In genomic region chr14:58487836-58488235, GRCm38 (mm10) we compare ENCODE assay signal across 22 mouse cellular contexts.
A peak's percentile ranks its signal among the peaks of the same experiment; 100 is the strongest.
DNase-seq lines count a peak whose midpoint lies in the region; TF ChIP-seq lines count a peak whose summit lies in the region.
"Had no signal": no experiment of that assay in that cellular context is flagged by ENCODE, and none has a peak within 500 bp of the region (broad histone marks: within the 10 kb centered on the region; RNA-seq: fewer than 3 reads in every experiment).

No protein-coding gene starts in this region.

- intact Hi-C loops in heart, adult 2 months (cut with DNase I): no loop called here

- H3K36me3 ChIP-seq in heart, adult 2 months (ENCODE audit: control insufficient read depth, insufficient read depth, low read length): no peaks in the 10 kb centered on the region
- H3K36me3 ChIP-seq: embryonic facial prominence, embryonic 13.5 days; embryonic facial prominence, embryonic 15.5 days; forebrain, embryonic 15.5 days; G1E had no signal

- DNase-seq in heart, adult 11 months: peak; percentile 77
- DNase-seq in heart, adult 2 months: no peak
- peak; percentile 61 for DNase-seq in Muller cell, postnatal 12 days (ENCODE audit: inconsistent ontology term)
- no peak for DNase-seq in lung, postnatal 14 days
- DNase-seq in spleen, adult 18-20 months: no peak
- no peak for DNase-seq in kidney, postnatal 4 days
- DNase-seq: adrenal gland, adult 8-10 months; adrenal gland, postnatal 14 days; cerebellum, adult 11-12 months; cerebellum, adult 2 months; cerebellum, adult 9-10 months; cerebellum, postnatal 10 days; cerebellum, postnatal 25 days; embryo, embryonic 11 days; forebrain, postnatal 0 days had no signal

- no peak overlapping the region for H3K27ac ChIP-seq in heart, adult 2 months
- H3K27ac ChIP-seq in embryonic fibroblast, embryonic 13.5 days (ENCODE audit: insufficient read depth, low read length): 0 out of 2 replicates have a peak overlapping the region, but pooled peaks have one; percentile 22
- H3K27ac ChIP-seq: embryonic facial prominence, embryonic 13.5 days; embryonic facial prominence, embryonic 15.5 days; forebrain, embryonic 13.5 days; forebrain, embryonic 15.5 days had no signal

- H3K27me3 ChIP-seq in heart, adult 2 months (ENCODE audit: control insufficient read depth, insufficient read depth, low read length): no peaks in the 10 kb centered on the region
- H3K27me3 ChIP-seq: CH12.LX; embryonic facial prominence, embryonic 13.5 days; embryonic facial prominence, embryonic 15.5 days; forebrain, embryonic 13.5 days; forebrain, embryonic 15.5 days had no signal

- WGBS in heart, adult 2 months: 78% methylated on average over 6 of the region's 6 CpGs

- TF ChIP-seq EP300 in heart, adult 2 months (IDR thresholded peaks at IDR 0.05; ENCODE audit: insufficient read depth, low read depth, low read length): no peak

- TF ChIP-seq CTCF in heart, adult 2 months (IDR thresholded peaks at IDR 0.05): no peak
- no peak for TF ChIP-seq CTCF in embryonic fibroblast, embryonic 13.5 days (IDR thresholded peaks at IDR 0.05; ENCODE audit: borderline replicate concordance, insufficient read depth, low read length)

- H3K9ac ChIP-seq in heart, adult 2 months (ENCODE audit: low read depth, low read length): no peak overlapping the region
- H3K9ac ChIP-seq: embryonic facial prominence, embryonic 13.5 days; embryonic facial prominence, embryonic 15.5 days; forebrain, embryonic 13.5 days; forebrain, embryonic 15.5 days; forebrain, postnatal 0 days had no signal

- H3K4me3 ChIP-seq in heart, adult 2 months: no peak overlapping the region
- no peak overlapping the region for H3K4me3 ChIP-seq in embryonic fibroblast, embryonic 13.5 days (ENCODE audit: insufficient read depth, low read length)
- H3K4me3 ChIP-seq: embryonic facial prominence, embryonic 13.5 days; embryonic facial prominence, embryonic 15.5 days; forebrain, embryonic 13.5 days; forebrain, embryonic 15.5 days had no signal

- H3K4me1 ChIP-seq in heart, adult 2 months (ENCODE audit: control insufficient read depth, insufficient read depth, low read length): no peaks in the 10 kb centered on the region
- peaks cover 10% of the 10 kb centered on the region for H3K4me1 ChIP-seq in embryonic fibroblast, embryonic 13.5 days (ENCODE audit: control insufficient read depth, insufficient read depth, low read length)
- H3K4me1 ChIP-seq: embryonic facial prominence, embryonic 15.5 days; forebrain, embryonic 13.5 days; forebrain, embryonic 15.5 days had no signal

- no peak for TF ChIP-seq POLR2A in heart, adult 2 months (IDR thresholded peaks at IDR 0.05; ENCODE audit: insufficient read depth, low read depth, low read length)
- no peak for TF ChIP-seq POLR2A in embryonic fibroblast, embryonic 13.5 days (IDR thresholded peaks at IDR 0.05; ENCODE audit: low read depth, low read length)

- no peaks in the 10 kb centered on the region for H3K79me2 ChIP-seq in heart, adult 2 months (replicated peaks; ENCODE audit: control insufficient read depth, insufficient read depth, low read length)

Comparison
In these comparisons a context has a peak if more than half of its experiments do, and no peak if none do; other contexts are left out.
1. DNase-seq: peak in heart, adult 11 months (single experiment) and Muller cell, postnatal 12 days (single experiment); none in heart, adult 2 months (0 of 2), lung, postnatal 14 days (single experiment), spleen, adult 18-20 months (0 of 2) and kidney, postnatal 4 days (0 of 2).